In the genomic region with DNA sequence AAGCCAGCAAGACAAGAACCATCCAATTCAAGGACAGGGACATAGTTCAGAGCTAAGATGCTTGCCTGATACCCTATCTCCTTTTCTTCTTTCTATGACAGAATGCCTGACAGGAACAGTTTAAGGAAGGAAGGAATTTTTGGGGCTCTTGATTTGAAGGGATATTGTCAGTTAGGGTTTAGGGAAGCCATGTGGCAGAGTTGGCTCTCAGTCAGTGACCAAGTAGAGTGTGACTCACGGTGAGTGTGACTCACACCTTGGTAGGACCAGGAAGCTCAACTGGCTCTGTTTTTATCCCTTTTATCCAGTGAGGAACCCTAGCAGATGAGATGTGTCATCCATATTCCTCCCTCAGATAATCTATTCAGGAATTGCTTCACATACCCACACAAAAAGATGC, we compare ENCODE assay signal across 15 mouse cellular contexts.
DNase-seq lines count a peak whose midpoint lies in the region; ATAC-seq and TF ChIP-seq lines count a peak whose summit lies in the region.
"Had no signal": no experiment of that assay in that cellular context is flagged by ENCODE, and none has a peak within 500 bp of the region (broad histone marks: within the 10 kb centered on the region; RNA-seq: fewer than 3 reads in every experiment).

No protein-coding gene starts in this region.

- no peak for ATAC-seq in forebrain, embryonic 12.5 days (ENCODE audit: low FRiP score)
- ATAC-seq in forebrain, embryonic 11.5 days (replicated peaks; ENCODE audit: low FRiP score) = no peak
- ATAC-seq in midbrain, embryonic 13.5 days = no peak
- no peak for ATAC-seq in midbrain, embryonic 11.5 days (ENCODE audit: low FRiP score)
- ATAC-seq in Patski = peak; percentile 71
- ATAC-seq in midbrain, embryonic 16.5 days = no peak

- no peaks in the 10 kb centered on the region for H3K27me3 ChIP-seq in forebrain, embryonic 12.5 days
- no peaks in the 10 kb centered on the region for H3K27me3 ChIP-seq in forebrain, embryonic 11.5 days (ENCODE audit: control insufficient read depth, insufficient read depth, low read length)
- no peaks in the 10 kb centered on the region for H3K27me3 ChIP-seq in midbrain, embryonic 13.5 days
- H3K27me3 ChIP-seq in midbrain, embryonic 11.5 days (ENCODE audit: control insufficient read depth, insufficient read depth, low read length) = no peaks in the 10 kb centered on the region
- no peaks in the 10 kb centered on the region for H3K27me3 ChIP-seq in Patski
- no peaks in the 10 kb centered on the region for H3K27me3 ChIP-seq in midbrain, embryonic 16.5 days (ENCODE audit: control insufficient read depth, insufficient read depth, low read depth, low read length)
- H3K27me3 ChIP-seq: limb, embryonic 15.5 days; megakaryocyte, embryonic 14.5 days had no signal

- DNase-seq in forebrain, embryonic 11.5 days (ENCODE audit: low spot score) = no peak
- no peak for DNase-seq in midbrain, embryonic 11.5 days (ENCODE audit: low spot score, missing footprints)
- peak; percentile 7 for DNase-seq in Patski (ENCODE audit: low read depth, low spot score)
- no peak for DNase-seq in embryo, embryonic 10.5 days (ENCODE audit: low spot score)
- DNase-seq: adrenal gland, postnatal 10 days; heart, adult 18-20 months; heart, postnatal 10 days; kidney, postnatal 10 days; lung, embryonic 14.5 days; thymus, adult 2 months had no signal

- H3K4me1 ChIP-seq in forebrain, embryonic 12.5 days = 0 out of 2 replicates have a peak, but pooled peaks cover 5% of the 10 kb centered on the region
- H3K4me1 ChIP-seq in forebrain, embryonic 11.5 days (replicated peaks; ENCODE audit: control insufficient read depth, insufficient read depth, low read length) = no peaks in the 10 kb centered on the region
- H3K4me1 ChIP-seq in midbrain, embryonic 13.5 days (replicated peaks) = 0 out of 2 replicates have a peak, but pooled peaks cover 5% of the 10 kb centered on the region
- no peaks in the 10 kb centered on the region for H3K4me1 ChIP-seq in midbrain, embryonic 11.5 days (ENCODE audit: control insufficient read depth, insufficient read depth, low read length)
- H3K4me1 ChIP-seq in midbrain, embryonic 16.5 days (ENCODE audit: control insufficient read depth, insufficient read depth, low read length) = peaks cover 5% of the 10 kb centered on the region; the same call in 1 of the 2 replicates
- H3K4me1 ChIP-seq: limb, embryonic 15.5 days; megakaryocyte, embryonic 14.5 days had no signal

- H3K27ac ChIP-seq in forebrain, embryonic 12.5 days = 0 out of 2 replicates have a peak overlapping the region, but pooled peaks have one; percentile 31
- H3K27ac ChIP-seq in forebrain, embryonic 11.5 days (ENCODE audit: low read depth, low read length) = no peak overlapping the region
- H3K27ac ChIP-seq in midbrain, embryonic 13.5 days = peak overlapping the region; percentile 54
- no peak overlapping the region for H3K27ac ChIP-seq in midbrain, embryonic 11.5 days (ENCODE audit: low read depth, low read length)
- H3K27ac ChIP-seq in midbrain, embryonic 16.5 days (ENCODE audit: low read length) = peak overlapping the region; percentile 19; the same call in 1 of the 2 replicates
- H3K27ac ChIP-seq: limb, embryonic 15.5 days had no signal

- H3K4me2 ChIP-seq in forebrain, embryonic 12.5 days = no peak overlapping the region
- no peak overlapping the region for H3K4me2 ChIP-seq in forebrain, embryonic 11.5 days (ENCODE audit: low read depth, low read length, severe bottlenecking)
- no peak overlapping the region for H3K4me2 ChIP-seq in midbrain, embryonic 13.5 days (replicated peaks)
- H3K4me2 ChIP-seq in midbrain, embryonic 11.5 days = no peak overlapping the region
- H3K4me2 ChIP-seq in midbrain, embryonic 16.5 days (ENCODE audit: low read length) = no peak overlapping the region
- H3K4me2 ChIP-seq: limb, embryonic 15.5 days; lung, embryonic 14.5 days had no signal

- TF ChIP-seq CTCF in Patski (IDR thresholded peaks at IDR 0.05) = no peak

- H3K4me3 ChIP-seq in forebrain, embryonic 12.5 days (replicated peaks) = no peak overlapping the region
- no peak overlapping the region for H3K4me3 ChIP-seq in forebrain, embryonic 11.5 days (ENCODE audit: low read depth, low read length)
- no peak overlapping the region for H3K4me3 ChIP-seq in midbrain, embryonic 13.5 days (replicated peaks)
- H3K4me3 ChIP-seq in midbrain, embryonic 11.5 days (ENCODE audit: low read depth, low read length) = no peak overlapping the region
- H3K4me3 ChIP-seq in midbrain, embryonic 16.5 days (ENCODE audit: low read depth, low read length) = no peak overlapping the region
- H3K4me3 ChIP-seq: limb, embryonic 15.5 days; megakaryocyte, embryonic 14.5 days had no signal

- WGBS in forebrain, embryonic 12.5 days = 75% methylated on average over 1 of the region's 1 CpGs
- WGBS in forebrain, embryonic 11.5 days = 82% methylated on average over 1 of the region's 1 CpGs
- WGBS in midbrain, embryonic 13.5 days = 92% methylated on average over 1 of the region's 1 CpGs
- 89% methylated on average over 1 of the region's 1 CpGs for WGBS in midbrain, embryonic 11.5 days
- WGBS in midbrain, embryonic 16.5 days = 90% methylated on average over 1 of the region's 1 CpGs

- H3K9ac ChIP-seq in forebrain, embryonic 12.5 days = no peak overlapping the region
- no peak overlapping the region for H3K9ac ChIP-seq in forebrain, embryonic 11.5 days (ENCODE audit: low read length)
- no peak overlapping the region for H3K9ac ChIP-seq in midbrain, embryonic 13.5 days (replicated peaks)
- no peak overlapping the region for H3K9ac ChIP-seq in midbrain, embryonic 11.5 days (ENCODE audit: low read length)
- H3K9ac ChIP-seq in midbrain, embryonic 16.5 days (ENCODE audit: low read depth, low read length) = no peak overlapping the region
- H3K9ac ChIP-seq: limb, embryonic 15.5 days; lung, embryonic 14.5 days had no signal

- POLR2A ChIA-PET in Patski (lab: Charles Lee) = interaction anchor here (0.6 kb wide), 1 partner anchor 9 kb away, joined by 3 read pairs; no protein-coding TSS in a partner anchor

- CTCF ChIA-PET in Patski (lab: Charles Lee) = interaction anchor here (1.3 kb wide), 1 partner anchor 22 kb away, joined by 3 read pairs; no protein-coding TSS in a partner anchor

- no peaks in the 10 kb centered on the region for H3K36me3 ChIP-seq in forebrain, embryonic 12.5 days (replicated peaks)
- no peaks in the 10 kb centered on the region for H3K36me3 ChIP-seq in forebrain, embryonic 11.5 days (ENCODE audit: control insufficient read depth, insufficient read depth, low read length)
- H3K36me3 ChIP-seq in midbrain, embryonic 13.5 days = no peaks in the 10 kb centered on the region
- no peaks in the 10 kb centered on the region for H3K36me3 ChIP-seq in midbrain, embryonic 11.5 days (ENCODE audit: control insufficient read depth, insufficient read depth, low read length)
- H3K36me3 ChIP-seq in midbrain, embryonic 16.5 days (ENCODE audit: control insufficient read depth, insufficient read depth, low read length) = no peaks in the 10 kb centered on the region
- H3K36me3 ChIP-seq: limb, embryonic 15.5 days had no signal

- in situ Hi-C loops in Patski (cut with MboI; ENCODE audit: low pct_unique_long_range_greater_than_20kb) = no loop called here

- H3K9me3 ChIP-seq in forebrain, embryonic 12.5 days = no peaks in the 10 kb centered on the region
- no peaks in the 10 kb centered on the region for H3K9me3 ChIP-seq in forebrain, embryonic 11.5 days (ENCODE audit: control insufficient read depth, low read length)
- H3K9me3 ChIP-seq in midbrain, embryonic 13.5 days = no peaks in the 10 kb centered on the region
- H3K9me3 ChIP-seq in midbrain, embryonic 11.5 days (ENCODE audit: control insufficient read depth, low read length) = no peaks in the 10 kb centered on the region
- no peaks in the 10 kb centered on the region for H3K9me3 ChIP-seq in midbrain, embryonic 16.5 days (replicated peaks; ENCODE audit: control insufficient read depth, low read length, poor library complexity, severe bottlenecking)
- H3K9me3 ChIP-seq: limb, embryonic 15.5 days; megakaryocyte, embryonic 14.5 days had no signal

Comparison
In these comparisons a context has a peak if more than half of its experiments do, and no peak if none do; other contexts are left out.
1. H3K27ac ChIP-seq: peak in forebrain, embryonic 12.5 days (single experiment), midbrain, embryonic 13.5 days (single experiment) and midbrain, embryonic 16.5 days (single experiment); none in forebrain, embryonic 11.5 days (single experiment) and midbrain, embryonic 11.5 days (single experiment).